Mouse (Mus musculus) stomach, embryonic 14.5 days (tissue): ENCODE measurements around the gene Dennd2a. TPM values are rescaled to one million over a fixed set of nuclear protein-coding genes. Genes with fewer than 3 reads are reported as not detected.

Source experiments
- ATAC-seq: fragments of 200-750 bp; cut with Nextera tagmentation; 2 replicates; pipeline ENCODE4 v1.8.0; 2017; ENCODE audit warnings: low read depth, moderate TSS enrichment; ENCODE audit not compliant: insufficient number of reproducible peaks, insufficient read depth, low FRiP score
- H3K27ac ChIP-seq: fragments of 300-500 bp; sonication (generic); 2 replicates; pipeline ENCODE4 v1.5.1; 2014; ENCODE audit warnings: mild to moderate bottlenecking, low read length, moderate library complexity, mixed read lengths
- H3K27me3 ChIP-seq: fragments of 300-500 bp; sonication (generic); 2 replicates; pipeline ENCODE4 v1.6.1; 2014; ENCODE audit warnings: low read length, control low read depth, mixed read lengths; ENCODE audit not compliant: control insufficient read depth, insufficient read depth
- H3K36me3 ChIP-seq: fragments of 300-500 bp; sonication (generic); 2 replicates; pipeline ENCODE4 v1.6.1; 2014; ENCODE audit warnings: mild to moderate bottlenecking, control low read depth, low read length, moderate library complexity, mixed read lengths; ENCODE audit not compliant: control insufficient read depth, insufficient read depth
- H3K4me1 ChIP-seq: fragments of 300-500 bp; sonication (generic); 2 replicates; pipeline ENCODE4 v1.6.1; 2014; ENCODE audit warnings: low read length, control low read depth, mixed read lengths; ENCODE audit not compliant: control insufficient read depth, insufficient read depth
- H3K4me2 ChIP-seq: fragments of 300-500 bp; sonication (generic); replicated peaks from 2 replicates; pipeline ENCODE4 v1.6.1; 2014; ENCODE audit warnings: low read depth, low read length, control low read depth
- H3K4me3 ChIP-seq: fragments of 300-500 bp; sonication (generic); 2 replicates; pipeline ENCODE4 v1.5.1; 2014; ENCODE audit warnings: low read depth, low read length, control low read depth
- H3K9ac ChIP-seq: fragments of 300-500 bp; sonication (generic); replicated peaks from 2 replicates; pipeline ENCODE4 v1.6.1; 2014; ENCODE audit warnings: low read depth, mild to moderate bottlenecking, control low read depth, low read length, moderate library complexity, mixed read lengths
- H3K9me3 ChIP-seq: fragments of 300-500 bp; sonication (generic); 2 replicates; pipeline ENCODE4 v1.6.1; 2016; ENCODE audit warnings: low read depth, low read length, control low read depth; ENCODE audit not compliant: control insufficient read depth
- WGBS: fragments of 180-500 bp; shearing (Covaris S2); extraction: QIAGEN DNeasy Blood & Tissue Kit; methylation state at CpG from one replicate; pipeline ENCODE4 v1.1.7; 2014; 5-methylcytosine and 5-hydroxymethylcytosine counted together
- polyA plus RNA-seq: library from polyadenylated mRNA; unstranded; fragments of >200 nt; fragmentation: Nextera tagmentation; extraction: Ambion mirVana; gene quantifications from 2 replicates; pipeline ENCODE4 v1.2.1, GENCODE M21; 2014

The Dennd2a gene
- polyA plus RNA-seq, 1 experiment from 2014 or later, result 23.6 TPM

DNA sequence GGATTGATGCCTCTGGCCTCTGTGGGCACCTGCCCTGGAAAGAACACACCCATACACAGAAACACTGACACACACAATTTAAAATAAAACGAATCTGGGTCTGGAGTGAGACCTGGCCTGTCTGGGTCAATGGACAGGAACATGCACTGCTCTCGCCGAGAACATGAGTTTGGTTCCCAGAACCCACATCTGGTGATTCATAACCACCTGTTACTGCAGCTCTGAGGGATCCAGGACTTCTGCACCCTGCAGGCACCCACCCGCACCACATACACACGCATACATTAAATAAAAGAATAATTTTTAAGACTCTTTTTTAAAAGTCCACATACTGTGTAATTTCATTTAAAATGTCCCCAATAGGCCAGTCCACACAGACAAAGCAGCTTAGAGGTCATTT is 20.4 kb downstream of the Dennd2a start:
- H3K27ac ChIP-seq, result no peak overlapping the region
- H3K27me3 ChIP-seq, result no peaks in the 10 kb centered on the region
- no peaks in the 10 kb centered on the region for H3K36me3 ChIP-seq
- no peak overlapping the region for H3K9ac ChIP-seq
- H3K9me3 ChIP-seq, result no peaks in the 10 kb centered on the region
- WGBS, result 96% methylated on average over 5 of the region's 5 CpGs
- no peak overlapping the region for H3K4me3 ChIP-seq
- no peak for ATAC-seq
- peaks cover 32% of the 10 kb centered on the region for H3K4me1 ChIP-seq
- no peak overlapping the region for H3K4me2 ChIP-seq

DNA sequence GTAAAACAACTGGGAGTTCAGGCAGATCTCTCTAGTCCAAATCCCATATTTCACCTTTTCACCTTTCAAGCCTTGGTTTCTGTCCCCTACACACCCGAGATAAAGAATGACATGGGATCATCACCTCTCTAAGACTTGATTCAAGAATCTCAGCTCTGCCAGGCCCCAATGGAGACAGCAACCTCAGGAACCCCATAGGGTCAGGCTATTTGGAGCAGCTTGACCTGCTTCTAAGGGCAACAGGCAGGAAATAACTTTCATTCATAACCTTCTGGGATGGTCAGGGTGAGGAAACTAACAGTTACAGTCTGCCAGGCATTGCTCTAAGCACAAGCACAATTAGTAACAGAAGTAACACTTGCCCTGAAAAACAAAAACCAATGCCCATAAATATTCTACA is 21.0 kb downstream of the Dennd2a start:
- Histone ChIP-seq H3K9ac (no peak overlapping the region), H3K4me1 (peaks cover 29% of the 10 kb centered on the region), H3K9me3 (no peaks in the 10 kb centered on the region), H3K4me3 (no peak overlapping the region), H3K4me2 (no peak overlapping the region), H3K27me3 (no peaks in the 10 kb centered on the region), H3K36me3 (no peaks in the 10 kb centered on the region), H3K27ac (no peak overlapping the region)
- 31% methylated on average over 1 of the region's 1 CpGs for WGBS
- no peak for ATAC-seq

DNA sequence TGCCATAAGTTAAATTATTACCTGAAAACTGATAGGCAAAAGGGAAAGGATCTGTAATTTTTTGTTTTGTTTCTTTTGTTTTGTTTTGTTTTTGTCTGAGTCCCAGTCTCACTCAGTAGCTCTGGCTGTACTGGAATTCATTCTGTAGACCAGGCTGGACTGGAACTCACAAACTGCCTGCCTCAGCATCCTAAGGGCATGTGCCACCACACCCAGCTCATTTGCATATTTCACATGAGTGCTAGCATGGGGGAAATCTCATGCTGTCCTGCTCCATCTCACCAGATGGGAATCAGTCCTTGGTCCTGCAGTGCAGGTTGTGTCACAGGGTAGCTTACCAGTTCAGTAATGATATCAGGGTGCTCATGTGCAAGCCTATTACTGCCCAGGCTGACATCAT is 22.7 kb downstream of the Dennd2a start:
- H3K4me3 ChIP-seq, result no peak overlapping the region
- no peak overlapping the region for H3K9ac ChIP-seq
- no peak overlapping the region for H3K4me2 ChIP-seq
- no peaks in the 10 kb centered on the region for H3K36me3 ChIP-seq
- H3K9me3 ChIP-seq, result no peaks in the 10 kb centered on the region
- H3K27me3 ChIP-seq, result no peaks in the 10 kb centered on the region
- no peak for ATAC-seq
- H3K27ac ChIP-seq, result no peak overlapping the region
- peaks cover 18% of the 10 kb centered on the region for H3K4me1 ChIP-seq

DNA sequence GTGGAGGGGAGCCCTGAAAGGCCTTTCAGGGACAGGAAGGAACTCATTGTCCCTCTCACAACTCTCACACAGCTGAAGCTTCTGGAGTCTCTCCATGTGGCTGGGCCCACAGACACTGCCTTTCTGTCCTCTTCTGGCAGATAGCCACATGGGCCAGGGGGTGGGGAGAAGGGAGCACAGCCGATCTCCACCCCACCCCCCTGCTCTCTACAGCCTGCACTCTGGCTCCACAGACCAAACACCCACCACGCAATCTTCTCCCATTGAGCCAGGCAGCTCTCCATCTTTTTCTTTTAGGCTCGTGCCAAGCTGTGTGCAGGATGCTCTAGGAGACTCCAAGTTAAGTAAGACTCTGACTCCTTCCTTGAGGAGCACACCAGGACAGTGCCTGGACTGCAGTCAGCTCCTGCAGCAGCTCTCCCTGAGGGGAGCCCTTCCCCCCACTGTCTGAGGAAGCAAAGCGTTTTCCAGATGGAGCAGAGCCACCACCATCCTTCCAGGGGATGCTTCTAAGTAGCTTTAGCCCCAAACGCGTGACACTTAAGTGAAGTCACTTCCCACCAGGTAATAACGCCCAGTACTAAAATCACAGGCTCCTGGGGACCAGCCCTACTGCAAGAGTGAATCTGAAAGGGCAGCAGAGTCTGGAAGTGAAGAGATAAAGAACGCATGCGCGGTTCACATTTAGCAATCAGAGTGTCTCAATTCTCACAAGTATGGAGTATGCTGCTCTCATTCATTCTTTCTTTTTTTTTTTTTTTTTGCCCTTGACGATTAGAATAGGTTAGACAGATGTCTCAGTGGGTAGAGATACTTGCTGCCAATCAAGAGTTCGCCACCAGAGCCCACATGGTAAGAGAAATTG is 28.8 kb downstream of the Dennd2a start:
- ATAC-seq, result peak; percentile 78; the same call in 1 of the 2 replicates
- H3K9me3 ChIP-seq, result no peaks in the 10 kb centered on the region
- H3K27me3 ChIP-seq, result no peaks in the 10 kb centered on the region
- peaks cover 14% of the 10 kb centered on the region for H3K4me1 ChIP-seq
- WGBS, result 36% methylated on average over 12 of the region's 12 CpGs
- no peak overlapping the region for H3K9ac ChIP-seq
- peak overlapping the region; percentile 76; the same call in 1 of the 2 replicates for H3K27ac ChIP-seq
- no peak overlapping the region for H3K4me3 ChIP-seq
- H3K36me3 ChIP-seq, result no peaks in the 10 kb centered on the region
- H3K4me2 ChIP-seq, result peak overlapping the region; percentile 4; the same call in 1 of the 2 replicates

DNA sequence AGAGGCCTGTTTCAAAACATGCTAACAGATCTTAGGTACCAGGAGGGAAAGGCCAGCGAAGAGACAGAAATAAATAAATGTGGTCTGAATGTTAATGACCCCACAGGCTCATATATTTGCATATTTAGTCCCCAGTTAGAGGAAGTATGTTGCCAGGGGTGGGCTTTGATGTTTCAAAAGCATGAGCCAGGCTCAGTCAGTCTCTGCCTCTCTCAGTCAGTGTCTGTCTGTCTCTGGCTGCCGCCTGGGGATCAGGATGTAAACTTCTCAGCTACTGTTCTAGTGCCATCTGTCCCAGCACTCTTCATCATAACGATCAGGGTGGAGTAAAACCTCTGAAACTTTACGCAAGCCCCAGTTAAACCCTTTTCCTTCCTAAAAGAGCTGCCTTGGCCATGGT is 29.9 kb downstream of the Dennd2a start:
- H3K27ac ChIP-seq, result 0 out of 2 replicates have a peak overlapping the region, but pooled peaks have one; percentile 30
- no peak overlapping the region for H3K4me3 ChIP-seq
- no peak for ATAC-seq
- H3K9ac ChIP-seq, result no peak overlapping the region
- H3K4me2 ChIP-seq, result no peak overlapping the region
- peaks cover 14% of the 10 kb centered on the region for H3K4me1 ChIP-seq
- H3K27me3 ChIP-seq, result no peaks in the 10 kb centered on the region
- WGBS, result 72% methylated on average over 4 of the region's 4 CpGs
- H3K9me3 ChIP-seq, result no peaks in the 10 kb centered on the region
- peaks cover 4% of the 10 kb centered on the region for H3K36me3 ChIP-seq

DNA sequence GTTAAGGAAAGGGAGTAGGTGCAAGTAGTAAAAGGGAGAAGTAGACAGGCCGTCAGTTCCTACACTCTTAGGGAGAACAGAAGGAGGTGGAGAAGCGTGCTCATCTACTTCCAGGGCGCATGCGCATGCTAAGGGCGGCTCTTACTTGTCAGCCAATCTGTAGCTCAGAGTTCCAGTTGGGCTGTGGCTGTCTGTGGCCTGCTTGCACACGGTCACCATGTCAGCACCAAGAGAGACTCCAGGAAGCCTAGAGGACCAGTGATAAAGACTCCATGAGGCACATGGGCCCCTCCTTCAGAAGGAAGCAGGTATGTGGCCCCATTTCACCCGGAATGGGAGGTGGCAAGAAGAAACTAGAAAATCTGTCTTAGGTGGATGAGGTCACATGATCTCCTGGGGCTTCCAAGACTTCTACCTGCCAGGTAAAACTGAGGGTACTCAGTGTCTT is 30.3 kb downstream of the Dennd2a start:
- Histone ChIP-seq H3K9me3 (no peaks in the 10 kb centered on the region), H3K4me1 (peaks cover 14% of the 10 kb centered on the region), H3K27ac (no peak overlapping the region), H3K4me2 (no peak overlapping the region), H3K4me3 (no peak overlapping the region), H3K9ac (no peak overlapping the region), H3K27me3 (no peaks in the 10 kb centered on the region), H3K36me3 (peaks cover 4% of the 10 kb centered on the region)
- no peak for ATAC-seq
- WGBS, result 85% methylated on average over 7 of the region's 7 CpGs

DNA sequence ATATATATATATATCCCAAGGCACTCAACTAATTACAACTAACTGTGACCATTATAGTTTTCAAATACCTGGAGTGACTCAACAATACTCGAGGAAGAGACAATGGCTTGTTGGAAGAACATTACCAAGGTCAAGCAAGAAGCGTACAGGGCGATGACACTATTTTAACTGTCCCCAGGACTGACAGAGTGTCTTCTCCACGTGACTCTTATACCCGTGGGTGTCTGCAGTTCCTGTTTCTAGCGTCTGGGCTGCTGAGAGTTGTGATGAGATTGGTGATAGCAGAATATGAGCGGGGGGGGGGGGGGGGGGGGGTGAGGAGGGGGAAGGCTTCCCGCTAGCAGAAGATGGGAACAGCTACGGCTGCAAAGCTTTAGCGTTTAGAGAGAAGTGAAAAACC is 30.9 kb downstream of the Dennd2a start:
- Histone ChIP-seq H3K4me2 (no peak overlapping the region), H3K27me3 (no peaks in the 10 kb centered on the region), H3K36me3 (peaks cover 9% of the 10 kb centered on the region), H3K27ac (no peak overlapping the region), H3K4me3 (no peak overlapping the region), H3K9me3 (no peaks in the 10 kb centered on the region), H3K9ac (no peak overlapping the region), H3K4me1 (peaks cover 14% of the 10 kb centered on the region)
- ATAC-seq, result no peak
- WGBS, result 82% methylated on average over 9 of the region's 10 CpGs

DNA sequence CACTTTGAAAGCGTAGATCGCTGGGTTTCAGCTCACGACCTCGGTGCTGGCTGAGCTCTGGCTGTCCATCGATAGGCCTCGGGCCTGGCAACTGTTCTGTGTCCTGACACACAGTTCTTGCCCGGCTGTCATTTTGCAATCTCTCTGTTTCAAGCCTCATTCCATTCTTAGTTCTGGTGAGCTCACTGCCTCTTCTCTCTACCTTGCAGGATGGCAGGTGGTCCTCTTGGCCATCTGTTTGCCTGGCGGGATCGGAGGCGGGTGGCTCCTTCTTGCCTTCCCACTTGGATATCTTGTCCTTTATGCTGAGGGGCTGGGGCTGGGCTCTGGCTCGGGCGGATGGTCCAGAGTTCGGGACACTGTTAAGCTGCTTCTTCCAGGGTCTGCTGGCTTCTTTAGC is 34.5 kb downstream of the Dennd2a start:
- no peak overlapping the region for H3K4me2 ChIP-seq
- H3K36me3 ChIP-seq, result peaks cover 22% of the 10 kb centered on the region
- H3K27me3 ChIP-seq, result no peaks in the 10 kb centered on the region
- WGBS, result 89% methylated on average over 13 of the region's 13 CpGs
- H3K4me1 ChIP-seq, result no peaks in the 10 kb centered on the region
- H3K4me3 ChIP-seq, result no peak overlapping the region
- H3K9me3 ChIP-seq, result peaks cover 5% of the 10 kb centered on the region; the same call in 1 of the 2 replicates
- no peak for ATAC-seq
- no peak overlapping the region for H3K9ac ChIP-seq
- H3K27ac ChIP-seq, result no peak overlapping the region
